Mouse (Mus musculus) gastrocnemius, postnatal 36 days (tissue): ENCODE results near the gene Tceal6. TPM values are rescaled to one million over a fixed set of nuclear protein-coding genes. Genes with fewer than 3 reads are reported as not detected.
"Not testable (repeated sequence)": the region's sequence is repeated elsewhere in the genome, so short reads cannot be mapped to it uniquely, and the experiment has no call there.

Experiments
- DNase-seq, 2 experiments: peaks; one replicate each; pipeline ENCODE4 v3.0.0; 2022
- intact Hi-C: fragments of 180-260 bp; cut with DNase I; formaldehyde crosslinking; loops from one replicate; pipeline ENCODE4 v1.15.1; 2025
- long read RNA-seq, 2 experiments: library from polyadenylated mRNA; stranded (forward); transcript quantifications; one replicate each; pipeline ENCODE4 v2.0.0; 2021
- total RNA-seq, 2 experiments: library from RNA; stranded (reverse); gene quantifications; 2 replicates each; pipeline ENCODE4 v1.2.3; 2021

The Tceal6 gene
- not detected for total RNA-seq
- long read RNA-seq, experiment 1: 0 reads
- long read RNA-seq, experiment 2: 0 reads

DNA sequence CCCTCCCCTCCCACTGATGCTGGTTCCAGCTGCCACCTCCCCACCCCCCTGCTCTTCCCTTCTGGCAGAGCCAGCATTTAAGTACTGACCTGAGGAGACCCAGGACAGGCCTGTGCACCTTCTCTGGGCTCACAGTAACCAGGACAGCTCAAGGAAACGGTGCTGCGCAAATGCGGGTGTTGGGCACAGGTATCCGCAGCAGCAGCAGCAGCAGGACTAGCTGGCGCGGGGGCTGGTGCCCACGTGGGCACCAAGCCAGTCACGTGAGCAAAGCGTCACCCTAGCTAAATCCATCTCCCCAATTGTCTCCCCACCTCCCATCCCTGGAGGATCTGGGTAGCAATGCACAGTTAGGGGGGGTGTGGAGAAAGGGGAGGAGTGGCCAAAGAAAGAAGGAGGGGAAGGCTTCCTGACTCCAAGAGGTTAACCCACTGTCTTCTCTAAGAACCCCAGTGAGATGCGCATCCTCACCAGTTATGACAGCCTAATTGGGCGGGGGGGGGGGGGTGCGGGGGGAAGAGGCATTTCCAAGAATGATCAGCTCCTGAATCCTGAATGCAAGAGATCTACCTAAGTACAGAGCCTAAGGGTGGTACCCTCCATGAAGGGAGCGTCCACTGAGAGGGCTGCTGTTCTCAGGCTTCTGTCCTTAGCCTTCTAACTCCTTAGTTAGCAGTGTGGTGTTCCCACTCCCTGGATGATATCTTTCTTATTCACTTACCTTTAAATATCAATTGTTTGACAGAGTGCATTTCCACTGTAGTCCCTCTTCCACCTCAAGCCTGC lies at the start of gene Tceal6:
TSS of gene Tceal6 (minus strand) at position 252 of the 786 bp plus-strand sequence.
- DNase-seq: no peak
- intact Hi-C loops: no loop called here

DNA sequence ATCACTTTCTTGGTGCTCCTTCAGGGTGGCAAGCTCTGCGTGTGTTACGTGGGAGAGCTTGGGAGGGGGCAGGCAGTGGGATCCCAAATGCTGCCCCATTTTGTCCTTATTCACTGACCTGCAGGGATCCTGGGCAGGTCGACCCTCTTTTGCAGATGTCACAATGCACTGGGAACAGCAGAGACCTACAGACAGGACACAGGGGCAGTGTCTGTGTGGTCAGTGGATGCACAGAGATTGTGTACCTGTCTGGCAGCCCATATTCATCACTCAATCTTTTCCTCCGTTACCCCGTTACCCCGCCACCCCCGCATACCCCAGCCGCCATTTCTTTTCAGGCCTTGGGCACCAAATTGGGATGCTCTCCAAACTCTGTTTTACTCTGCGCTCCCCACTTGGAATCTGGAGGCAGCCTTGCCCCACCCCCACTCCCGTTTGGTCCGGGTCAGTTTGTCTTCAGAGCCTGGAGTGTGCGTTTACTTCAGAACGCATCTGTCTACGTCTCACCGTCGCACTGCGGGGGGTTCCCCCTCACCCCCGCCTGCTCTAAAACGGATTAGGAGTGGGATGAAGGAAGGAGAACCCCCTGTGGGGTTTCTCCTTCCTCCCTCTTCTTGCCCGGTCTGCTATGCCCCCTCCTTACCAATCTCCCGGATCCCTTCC lies 583 bp downstream of the Tceal6 start:
- intact Hi-C loops: loop anchor here (5.0 kb wide), 1 partner anchor 1457 kb away; no protein-coding TSS in a partner anchor
- DNase-seq: not testable (repeated sequence)

DNA sequence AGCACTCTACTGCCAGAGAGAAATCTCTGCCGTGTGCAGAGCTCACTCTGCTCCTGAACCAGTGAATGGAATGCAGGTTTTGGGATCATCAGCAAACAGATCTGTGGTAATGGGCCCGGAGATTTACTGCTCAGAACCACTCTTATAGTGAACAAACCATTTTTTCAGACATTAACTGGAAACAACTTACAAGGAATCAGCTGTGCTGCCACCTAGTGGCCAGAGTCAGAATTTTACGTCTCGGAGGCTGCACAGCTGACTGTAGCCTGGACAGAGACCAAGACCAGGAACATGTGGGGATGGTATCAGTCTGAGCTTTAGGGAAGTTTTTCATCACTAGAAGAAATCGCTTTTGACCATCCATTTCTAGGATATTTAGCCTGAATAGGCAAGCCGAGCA lies 20.6 kb downstream of the Tceal6 start:
- intact Hi-C loops, DNase-seq: not testable (repeated sequence)

DNA sequence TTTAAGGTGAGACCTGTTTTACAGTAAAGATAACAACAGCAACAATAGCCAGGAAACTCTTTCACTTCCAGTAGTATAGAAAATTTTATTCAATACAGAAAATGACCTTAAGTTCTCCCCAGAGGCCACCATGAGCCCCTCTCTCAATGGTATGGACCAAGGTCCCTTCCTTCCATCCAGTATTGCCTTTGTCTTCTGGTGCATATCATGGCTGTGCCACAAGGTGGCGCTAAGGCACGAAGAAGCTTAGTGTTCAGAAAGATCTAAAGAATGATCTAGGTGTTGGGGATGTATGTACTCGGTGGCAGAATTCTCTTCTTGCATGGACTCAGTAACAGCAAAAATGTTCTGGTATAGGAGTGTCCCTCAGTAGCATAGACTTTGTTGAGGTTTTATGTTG lies 21.8 kb downstream of the Tceal6 start:
- intact Hi-C loops: not testable (repeated sequence)

DNA sequence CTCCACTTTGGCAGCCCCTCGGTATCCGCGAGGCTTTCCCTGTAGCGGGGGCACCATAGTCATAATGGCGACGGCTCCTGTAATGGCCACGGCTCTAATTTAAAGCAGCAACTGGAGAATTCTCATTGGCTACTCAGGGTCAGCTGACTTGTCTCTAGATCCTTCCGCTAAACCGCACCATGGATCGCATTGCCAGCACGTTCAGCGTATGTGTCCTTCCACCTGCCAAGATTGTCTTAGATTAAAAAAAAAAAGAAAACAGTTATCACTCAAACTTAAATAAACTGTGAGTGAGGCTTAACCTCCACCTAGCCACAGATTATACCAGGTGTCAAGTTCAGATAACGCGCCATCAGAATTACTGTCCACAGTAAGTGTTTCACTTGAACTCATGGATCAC lies 33.0 kb downstream of the Tceal6 start, which contains the start of gene Gm15023:
TSS of gene Gm15023 (minus strand) at position 101 of the 400 bp plus-strand sequence.
- intact Hi-C loops, DNase-seq: not testable (repeated sequence)

More for the DNA sequence above, 21.8 kb downstream of the Tceal6 start:
- DNase-seq: not testable (repeated sequence)

Other genes starting within 250 kb of the Tceal6 start
- gene Nxf2, start 245.9 kb downstream of the Tceal6 start, total RNA-seq: not detected
- gene Zmat1, start 201.5 kb downstream of the Tceal6 start, total RNA-seq: under 1 TPM; 0.79 to 0.89 TPM
- not detected for gene Gm15023, start 33.1 kb downstream of the Tceal6 start, total RNA-seq
- not detected for gene Pramel3, start 91.6 kb upstream of the Tceal6 start, total RNA-seq
- gene Gm5128, start 162.6 kb upstream of the Tceal6 start, total RNA-seq: not detected
- gene Gm7903, start 223.1 kb upstream of the Tceal6 start, total RNA-seq: not detected